Mouse (Mus musculus): Measurements from ENCODE around the gene Gna14.

Gna14 gene

GRCm38 (mm10) chr19:16435531-16436231, at the start of gene Gna14:
Gna14 (plus strand) TSS chr19:16435762.
- peak; percentile 80 to 85 for DNase-seq

- no peak for DNase-seq
Measured at GRCm38 (mm10) chr19:16386514-16386913, 49.0 kb upstream of the Gna14 start.

- DNase-seq = no peak
Measured at GRCm38 (mm10) chr19:16390192-16390795, 45.3 kb upstream of the Gna14 start.

- no peak for DNase-seq
Measured at GRCm38 (mm10) chr19:16394381-16394780, 41.2 kb upstream of the Gna14 start.

- no peak for DNase-seq
Measured at GRCm38 (mm10) chr19:16403101-16403500, 32.5 kb upstream of the Gna14 start.

GRCm38 (mm10) chr19:16407727-16408126, 27.8 kb upstream of the Gna14 start:
- no peak for DNase-seq

- no peak for DNase-seq
Measured at GRCm38 (mm10) chr19:16411302-16411701, 24.3 kb upstream of the Gna14 start.

GRCm38 (mm10) chr19:16418086-16418663, 17.4 kb upstream of the Gna14 start:
- no peak for DNase-seq

- peak; percentile 30 to 49 for DNase-seq
Measured at GRCm38 (mm10) chr19:16425596-16425995, 10.0 kb upstream of the Gna14 start.

- no peak for DNase-seq
Measured at GRCm38 (mm10) chr19:16431368-16431767, 4.2 kb upstream of the Gna14 start.

- peak in 1 of 2 experiments; percentile 11 for DNase-seq
Measured at GRCm38 (mm10) chr19:16434879-16435278, 683 bp upstream of the Gna14 start.

- peak; percentile 33 to 47 for DNase-seq
Measured at GRCm38 (mm10) chr19:16436335-16437169, 990 bp downstream of the Gna14 start.

GRCm38 (mm10) chr19:16437170-16437483, 1.6 kb downstream of the Gna14 start:
- no peak for DNase-seq

- DNase-seq = peak; percentile 20 to 63
Measured at GRCm38 (mm10) chr19:16437906-16438305, 2.3 kb downstream of the Gna14 start.

- DNase-seq = peak; percentile 71 to 84
Measured at GRCm38 (mm10) chr19:16439278-16439677, 3.7 kb downstream of the Gna14 start.

GRCm38 (mm10) chr19:16439834-16440233, 4.3 kb downstream of the Gna14 start:
- peak in 1 of 2 experiments; percentile 4 for DNase-seq

GRCm38 (mm10) chr19:16441329-16441728, 5.8 kb downstream of the Gna14 start:
- DNase-seq = no peak

- no peak for DNase-seq
Measured at GRCm38 (mm10) chr19:16443335-16443734, 7.8 kb downstream of the Gna14 start.

GRCm38 (mm10) chr19:16446612-16447011, 11.1 kb downstream of the Gna14 start:
- no peak for DNase-seq

GRCm38 (mm10) chr19:16447832-16448621, 12.5 kb downstream of the Gna14 start:
- peak; percentile 68 to 79 for DNase-seq

- DNase-seq = no peak
Measured at GRCm38 (mm10) chr19:16448796-16449195, 13.2 kb downstream of the Gna14 start.

- peak; percentile 13 to 50 for DNase-seq
Measured at GRCm38 (mm10) chr19:16450824-16451223, 15.3 kb downstream of the Gna14 start.
